Mouse (Mus musculus): Measurements from ENCODE around the gene Heatr9. TPM values are rescaled to one million over a fixed set of nuclear protein-coding genes. Genes with fewer than 3 reads are reported as not detected.

The Heatr9 gene
- polyA plus RNA-seq (2017; shearing (Covaris generic)) = under 1 TPM; 0.30 to 0.59 TPM

DNA sequence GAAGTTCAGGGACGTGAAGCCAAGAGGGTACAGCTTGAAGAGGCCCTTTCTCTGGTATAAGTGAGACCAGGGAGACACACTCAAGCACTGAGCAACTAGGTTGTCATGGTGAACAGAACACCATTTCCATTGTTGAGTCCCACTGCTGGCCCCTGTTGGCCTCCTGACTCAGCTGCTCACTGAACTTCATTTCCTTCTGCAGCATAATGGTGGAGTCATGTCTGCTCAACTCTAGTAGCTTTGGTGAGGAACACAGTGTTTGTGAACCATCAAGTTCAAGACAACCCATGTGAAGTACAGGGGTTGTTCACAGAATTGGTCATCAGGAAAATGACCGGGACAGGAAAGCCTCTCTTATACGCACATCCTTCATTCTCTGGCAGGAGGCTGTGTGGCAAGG is at the start of gene Heatr9:
Heatr9 (minus strand) TSS at position 101 of the 400 bp plus-strand sequence.

DNA sequence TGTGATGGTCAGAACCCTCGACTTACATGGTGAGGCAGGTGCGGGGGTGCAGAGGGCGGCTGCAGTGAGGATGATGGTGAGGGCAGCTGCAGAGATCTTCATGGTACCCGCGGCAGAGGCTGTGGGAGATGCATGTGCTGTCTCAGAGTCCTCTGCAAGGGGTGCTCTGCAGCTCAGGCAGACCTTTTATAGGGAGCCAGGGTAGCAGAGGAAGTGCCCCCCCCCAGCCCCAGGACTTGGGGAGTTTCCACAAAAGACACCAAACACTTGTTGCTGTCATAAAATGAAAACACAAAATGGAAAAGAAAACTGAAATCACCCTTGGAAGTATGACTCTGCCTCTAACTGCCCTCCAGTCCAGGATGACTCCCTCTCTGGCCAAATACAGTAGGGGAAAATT is 8.4 kb upstream of the Heatr9 start, which contains the start of gene Ccl5:
Ccl5 (minus strand) TSS at position 159 of the 400 bp plus-strand sequence.

DNA sequence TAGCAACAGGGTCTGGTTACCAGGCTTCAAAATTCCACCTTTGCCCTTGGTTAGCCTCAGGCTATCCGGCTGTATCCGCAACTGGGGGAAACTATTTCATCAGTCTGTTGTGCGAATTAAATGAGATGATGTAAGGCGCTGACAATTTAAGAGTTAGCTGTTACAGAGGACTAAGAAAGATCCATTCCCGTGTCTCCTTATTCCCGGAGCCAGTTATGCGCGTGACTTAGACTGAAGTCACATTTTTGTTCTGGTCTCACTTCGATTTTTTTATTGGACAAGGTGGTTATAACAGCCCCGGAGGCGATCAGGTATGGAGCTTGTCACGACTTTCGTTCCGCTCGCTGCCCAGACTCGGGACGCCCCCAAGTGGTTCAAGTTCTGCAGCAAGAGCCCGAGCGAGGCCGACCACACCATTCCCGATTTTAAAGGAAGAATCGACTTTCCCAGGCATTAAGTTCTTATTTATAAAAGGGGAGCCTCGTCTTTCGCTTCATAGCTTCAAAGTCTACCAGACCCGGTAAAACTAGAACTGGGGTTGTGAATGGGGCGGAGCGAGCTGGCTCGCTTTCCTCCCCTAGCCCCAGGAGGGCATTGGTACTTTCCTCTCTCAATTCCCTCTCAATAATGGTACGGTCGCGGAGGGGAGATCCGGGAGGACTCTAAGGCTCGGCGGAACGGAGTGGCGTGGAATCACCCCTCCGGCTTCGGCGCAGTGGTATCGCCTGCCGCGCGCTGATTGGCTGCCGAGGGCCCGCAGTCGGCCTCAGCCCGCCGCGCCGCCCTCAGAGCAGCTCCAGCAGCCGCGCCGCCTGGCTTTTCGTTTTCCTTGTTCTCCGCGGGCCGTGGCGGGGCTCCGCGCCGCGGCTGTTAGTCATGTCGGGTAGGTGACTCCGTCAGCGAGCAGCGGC is 49.4 kb downstream of the Heatr9 start, which contains the start of gene Taf15:
Taf15 (plus strand) TSS at position 763 of the 911 bp plus-strand sequence.

DNA sequence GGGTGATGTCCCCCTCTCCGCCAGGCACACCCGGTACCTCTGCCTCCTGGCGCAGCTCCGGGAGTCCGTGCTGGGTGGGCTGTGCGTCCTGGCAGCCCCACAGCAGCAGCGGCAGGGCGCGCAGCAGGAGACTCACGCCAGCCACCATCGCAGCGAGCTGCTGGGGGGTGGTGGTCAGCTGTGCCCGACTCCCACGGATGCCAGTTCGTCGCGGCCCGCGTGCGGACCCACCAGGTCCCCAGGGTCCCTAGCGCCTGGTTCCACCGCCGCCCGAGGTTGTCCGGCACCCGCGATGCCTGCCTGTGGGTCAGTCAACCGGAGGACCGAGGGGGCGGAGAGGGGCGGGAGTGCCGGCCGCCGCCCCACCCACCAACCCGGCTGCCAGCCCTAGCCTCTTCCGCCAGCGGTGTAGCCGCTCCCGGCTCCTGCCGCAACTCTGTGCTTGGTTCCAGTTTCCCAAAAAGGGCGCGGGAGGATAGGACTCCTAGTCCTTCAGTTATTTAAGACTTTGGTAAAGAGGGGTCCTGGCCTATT is 59.2 kb downstream of the Heatr9 start, which contains the start of gene Mmp28:
Mmp28 (minus strand) TSS at position 361 of the 534 bp plus-strand sequence.

Other genes with a start within 250 kb of the Heatr9 start
- under 1 TPM in 1 of 2 experiments, not detected in 1; 0.08 TPM for gene Slfn14, start 235.4 kb downstream of the Heatr9 start, polyA plus RNA-seq (2017; shearing (Covaris generic))
- 10 to 100 TPM; 41.1 to 56.0 TPM for gene Ap2b1, start 223.2 kb downstream of the Heatr9 start, polyA plus RNA-seq (2017; shearing (Covaris generic))
- gene Pex12, start 219.6 kb downstream of the Heatr9 start, polyA plus RNA-seq (2017; shearing (Covaris generic)) = 10 to 100 TPM; 12.5 to 14.8 TPM
- gene Rasl10b, start 113.0 kb downstream of the Heatr9 start, polyA plus RNA-seq (2017; shearing (Covaris generic)) = not detected
- not detected for gene Gas2l2, start 92.7 kb downstream of the Heatr9 start, polyA plus RNA-seq (2017; shearing (Covaris generic))
- 1 to 10 TPM; 1.8 to 2.0 TPM for gene 1700020L24Rik, start 84.5 kb downstream of the Heatr9 start, polyA plus RNA-seq (2017; shearing (Covaris generic))
- gene Mmp28, start 59.1 kb downstream of the Heatr9 start, polyA plus RNA-seq (2017; shearing (Covaris generic)) = under 1 TPM in 1 of 2 experiments, not detected in 1; 0.61 TPM
- 10 to 100 TPM; 14.8 to 14.9 TPM for gene Taf15, start 49.1 kb downstream of the Heatr9 start, polyA plus RNA-seq (2017; shearing (Covaris generic))
- 100 to 1,000 TPM in 1 of 2 experiments, 10 to 100 TPM in 1; 84.4 to 119 TPM for gene Ccl5, start 8.3 kb upstream of the Heatr9 start, polyA plus RNA-seq (2017; shearing (Covaris generic))
- not detected for gene Ccl9, start 56.5 kb upstream of the Heatr9 start, polyA plus RNA-seq (2017; shearing (Covaris generic))
- gene Ccl6, start 70.9 kb upstream of the Heatr9 start, polyA plus RNA-seq (2017; shearing (Covaris generic)) = under 1 TPM in 1 of 2 experiments, not detected in 1; 0.83 TPM
- gene Rpl9-ps1, start 123.4 kb upstream of the Heatr9 start, polyA plus RNA-seq (2017; shearing (Covaris generic)) = under 1 TPM in 1 of 2 experiments, not detected in 1; 0.52 TPM
- gene Ccl3, start 127.2 kb upstream of the Heatr9 start, polyA plus RNA-seq (2017; shearing (Covaris generic)) = under 1 TPM in 1 of 2 experiments, not detected in 1; 0.49 TPM
- 1 to 10 TPM in 1 of 2 experiments, not detected in 1; 6.8 TPM for gene Ccl4, start 140.4 kb upstream of the Heatr9 start, polyA plus RNA-seq (2017; shearing (Covaris generic))
- gene Wfdc17, start 181.8 kb upstream of the Heatr9 start, polyA plus RNA-seq (2017; shearing (Covaris generic)) = 1 to 10 TPM in 1 of 2 experiments, under 1 TPM in 1; 0.31 to 3.2 TPM
- 1 to 10 TPM in 1 of 2 experiments, not detected in 1; 1.1 TPM for gene Wfdc18, start 186.8 kb upstream of the Heatr9 start, polyA plus RNA-seq (2017; shearing (Covaris generic))
- gene Wfdc21, start 224.8 kb upstream of the Heatr9 start, polyA plus RNA-seq (2017; shearing (Covaris generic)) = not detected
- gene Heatr6, start 231.5 kb upstream of the Heatr9 start, polyA plus RNA-seq (2017; shearing (Covaris generic)) = 10 to 100 TPM; 31.8 to 34.3 TPM